Mouse (Mus musculus): ENCODE data around the gene Mapk14.

The Mapk14 gene

GRCm38 (mm10) chr17:28690776-28691686 is at the start of gene Mapk14:
TSS of gene Mapk14 (plus strand) at chr17:28691329.
- in situ Hi-C loops (cut with MseI, MboI) = no loop called here

GRCm38 (mm10) chr17:28643697-28644096 is 47.4 kb upstream of the Mapk14 start:
- in situ Hi-C loops (cut with MseI, MboI) = no loop called here

- in situ Hi-C loops (cut with MseI, MboI) = no loop called here
These were observed 47.0 kb upstream of the Mapk14 start for GRCm38 (mm10) chr17:28644112-28644511.

- in situ Hi-C loops (cut with MseI, MboI) = no loop called here
These were observed 44.9 kb upstream of the Mapk14 start for GRCm38 (mm10) chr17:28646221-28646620.

GRCm38 (mm10) chr17:28648607-28649370 is 42.3 kb upstream of the Mapk14 start:
- in situ Hi-C loops (cut with MseI, MboI) = no loop called here

GRCm38 (mm10) chr17:28650268-28650667 is 40.9 kb upstream of the Mapk14 start:
- in situ Hi-C loops (cut with MseI, MboI) = no loop called here

- in situ Hi-C loops (cut with MseI, MboI) = no loop called here
These were observed 33.2 kb upstream of the Mapk14 start for GRCm38 (mm10) chr17:28657936-28658335.

- in situ Hi-C loops (cut with MseI, MboI) = no loop called here
These were observed 31.6 kb upstream of the Mapk14 start for GRCm38 (mm10) chr17:28659564-28659963.

GRCm38 (mm10) chr17:28682311-28683084 is 8.6 kb upstream of the Mapk14 start:
- in situ Hi-C loops (cut with MseI, MboI) = no loop called here

GRCm38 (mm10) chr17:28683601-28684000 is 7.5 kb upstream of the Mapk14 start:
- in situ Hi-C loops (cut with MseI, MboI) = no loop called here

- in situ Hi-C loops (cut with MseI, MboI) = no loop called here
These were observed 6.5 kb upstream of the Mapk14 start for GRCm38 (mm10) chr17:28684631-28685030.

GRCm38 (mm10) chr17:28687354-28687753 is 3.8 kb upstream of the Mapk14 start:
- in situ Hi-C loops (cut with MseI, MboI) = no loop called here

- in situ Hi-C loops (cut with MseI, MboI) = no loop called here
These were observed 1.4 kb upstream of the Mapk14 start, which contains the start of gene Slc26a8 for GRCm38 (mm10) chr17:28689586-28690283. TSS of gene Slc26a8 (minus strand) at chr17:28690233.

GRCm38 (mm10) chr17:28691687-28692340 is 685 bp downstream of the Mapk14 start:
- in situ Hi-C loops (cut with MseI, MboI) = no loop called here

- in situ Hi-C loops (cut with MseI, MboI) = no loop called here
These were observed 1.2 kb downstream of the Mapk14 start for GRCm38 (mm10) chr17:28692341-28692710.

GRCm38 (mm10) chr17:28693086-28693485 is 2.0 kb downstream of the Mapk14 start:
- in situ Hi-C loops (cut with MseI, MboI) = no loop called here

- in situ Hi-C loops (cut with MseI, MboI) = no loop called here
These were observed 2.9 kb downstream of the Mapk14 start for GRCm38 (mm10) chr17:28694078-28694477.

GRCm38 (mm10) chr17:28694832-28695231 is 3.7 kb downstream of the Mapk14 start:
- in situ Hi-C loops (cut with MseI, MboI) = no loop called here

GRCm38 (mm10) chr17:28696641-28697040 is 5.5 kb downstream of the Mapk14 start:
- in situ Hi-C loops (cut with MseI, MboI) = no loop called here

- in situ Hi-C loops (cut with MseI, MboI) = no loop called here
These were observed 6.4 kb downstream of the Mapk14 start for GRCm38 (mm10) chr17:28697290-28698195.

Data from mouse trophoblast stem cell (cell line).